Mouse (Mus musculus) lung, adult 10 weeks (tissue): Measurements from ENCODE around the gene Gm14419. TPM values are rescaled to one million over a fixed set of nuclear protein-coding genes. Genes with fewer than 3 reads are reported as not detected.

Experiments used
- polyA plus RNA-seq: library from polyadenylated mRNA; stranded (reverse); fragments of 350-450 nt; fragmentation: Illumina TruSeq; extraction: RNeasy Lipid Tissue Mini Kit (QIAGEN cat#74804); gene quantifications from one replicate; pipeline ENCODE4 v1.2.3, GENCODE M21; 2014; ENCODE audit warnings: low read depth, low replicate concordance; ENCODE audit not compliant: insufficient read depth

The Gm14419 gene
- 3.8 TPM for polyA plus RNA-seq

GRCm38 (mm10) chr2:177000656-177001055 is at the start of gene Gm14419:
TSS of gene Gm14419 (plus strand) at chr2:177000956.

Other genes with a start within 250 kb of the Gm14419 start
- gene Gm14295, start 202.3 kb upstream of the Gm14419 start, polyA plus RNA-seq: 13.5 TPM
- gene Gm14408, start 169.8 kb upstream of the Gm14419 start, polyA plus RNA-seq: not detected
- 2.0 TPM for gene Gm14296, start 73.1 kb upstream of the Gm14419 start, polyA plus RNA-seq
- not detected for gene Gm14401, start 73.4 kb downstream of the Gm14419 start, polyA plus RNA-seq
- 9.6 TPM for gene Gm14410, start 205.5 kb downstream of the Gm14419 start, polyA plus RNA-seq